Mouse (Mus musculus) urinary bladder, adult 2 months (tissue): ENCODE results near the gene Chd1. TPM values are rescaled to one million over a fixed set of nuclear protein-coding genes. Genes with fewer than 3 reads are reported as not detected.

ENCODE experiments used
- DNase-seq: peaks from one replicate; pipeline ENCODE4 v3.0.0; 2022; ENCODE audit warnings: low spot score
- polyA plus RNA-seq: library from polyadenylated mRNA; depleted of rRNA; stranded (reverse); fragments of >200 nt; gene quantifications from 2 replicates; pipeline ENCODE4 v1.2.3, GENCODE M21; 2012; rRNA removed

Chd1 gene
- polyA plus RNA-seq, 1 experiment: 5.8 TPM

GRCm38 (mm10) chr17:15809949-15810348, 105.2 kb downstream of the Chd1 start:
- DNase-seq: no peak

- DNase-seq: no peak
Measured at GRCm38 (mm10) chr17:15812136-15812778, 107.5 kb downstream of the Chd1 start.

GRCm38 (mm10) chr17:15813658-15814212, 109.0 kb downstream of the Chd1 start:
- no peak for DNase-seq

GRCm38 (mm10) chr17:15815312-15816018, 110.7 kb downstream of the Chd1 start:
- no peak for DNase-seq

- no peak for DNase-seq
Measured at GRCm38 (mm10) chr17:15816379-15817095, 111.8 kb downstream of the Chd1 start.

GRCm38 (mm10) chr17:15817096-15817450, 112.3 kb downstream of the Chd1 start:
- DNase-seq: no peak

- no peak for DNase-seq
Measured at GRCm38 (mm10) chr17:15817634-15818033, 112.9 kb downstream of the Chd1 start.

GRCm38 (mm10) chr17:15818372-15818771, 113.6 kb downstream of the Chd1 start:
- no peak for DNase-seq

- no peak for DNase-seq
Measured at GRCm38 (mm10) chr17:15820146-15820545, 115.4 kb downstream of the Chd1 start.

- no peak for DNase-seq
Measured at GRCm38 (mm10) chr17:15820761-15821160, 116.0 kb downstream of the Chd1 start.

- no peak for DNase-seq
Measured at GRCm38 (mm10) chr17:15821706-15822105, 116.9 kb downstream of the Chd1 start.

Other genes starting within 250 kb of the Chd1 start
- gene Psmb1, start 205.2 kb upstream of the Chd1 start, polyA plus RNA-seq: 145 and 185 TPM in 2 replicates
- gene Tbp, start 205.1 kb upstream of the Chd1 start, polyA plus RNA-seq: 29.3 and 32.4 TPM in 2 replicates
- gene Pdcd2, start 177.7 kb upstream of the Chd1 start, polyA plus RNA-seq: 23.2 and 23.8 TPM in 2 replicates
- gene Prdm9, start 140.6 kb upstream of the Chd1 start, polyA plus RNA-seq: 5.6 and 5.7 TPM in 2 replicates
- 47.3 and 61.1 TPM in 2 replicates for gene Rgmb, start 126.1 kb downstream of the Chd1 start, polyA plus RNA-seq